Mouse (Mus musculus) limb, embryonic 11.5 days (tissue): ENCODE data around the gene Svs1. TPM values are rescaled to one million over a fixed set of nuclear protein-coding genes. Genes with fewer than 3 reads are reported as not detected.
"Not testable (repeated sequence)": the region's sequence is repeated elsewhere in the genome, so short reads cannot be mapped to it uniquely, and the experiment has no call there.

Source experiments
- ATAC-seq: fragments of 200-750 bp; cut with Nextera tagmentation; 2 replicates; pipeline ENCODE4 v1.8.0; 2017; ENCODE audit warnings: low read depth; ENCODE audit not compliant: insufficient number of reproducible peaks, low FRiP score, low TSS enrichment
- DNase-seq: peaks from one replicate; pipeline ENCODE4 v3.0.0-alpha.2; 2015; ENCODE audit warnings: low spot score
- H3K27ac ChIP-seq: fragments of 300-500 bp; sonication (generic); replicated peaks from 2 replicates; pipeline ENCODE4 v1.5.1; 2014; ENCODE audit warnings: low read depth, mild to moderate bottlenecking, low read length
- H3K27me3 ChIP-seq: fragments of 300-500 bp; sonication (generic); 2 replicates; pipeline ENCODE4 v1.6.1; 2014; ENCODE audit warnings: mild to moderate bottlenecking, low read length, mixed read lengths; ENCODE audit not compliant: control insufficient read depth, insufficient read depth
- H3K36me3 ChIP-seq: fragments of 300-500 bp; sonication (generic); 2 replicates; pipeline ENCODE4 v1.6.1; 2014; ENCODE audit warnings: mild to moderate bottlenecking, low read length, moderate library complexity, mixed read lengths; ENCODE audit not compliant: control insufficient read depth, insufficient read depth
- H3K4me1 ChIP-seq: fragments of 300-500 bp; sonication (generic); 2 replicates; pipeline ENCODE4 v1.6.1; 2014; ENCODE audit warnings: low read length, mixed read lengths; ENCODE audit not compliant: control insufficient read depth, insufficient read depth
- H3K4me2 ChIP-seq: fragments of 300-500 bp; sonication (generic); 2 replicates; pipeline ENCODE4 v1.6.1; 2014; ENCODE audit warnings: low read depth, mild to moderate bottlenecking, moderate library complexity; ENCODE audit not compliant: severe bottlenecking
- H3K4me3 ChIP-seq: fragments of 300-500 bp; sonication (generic); 2 replicates; pipeline ENCODE4 v1.5.1; 2014; ENCODE audit warnings: low read depth, low read length
- H3K9ac ChIP-seq: fragments of 300-500 bp; sonication (generic); 2 replicates; pipeline ENCODE4 v1.6.1; 2014; ENCODE audit warnings: mild to moderate bottlenecking, low read length
- H3K9me3 ChIP-seq: fragments of 300-500 bp; sonication (generic); 2 replicates; pipeline ENCODE4 v1.6.1; 2016; ENCODE audit warnings: low read length; ENCODE audit not compliant: control insufficient read depth
- WGBS: fragments of 180-500 bp; shearing (Covaris S2); extraction: QIAGEN DNeasy Blood & Tissue Kit; methylation state at CpG from one replicate; pipeline ENCODE4 v1.1.7; 2014; 5-methylcytosine and 5-hydroxymethylcytosine counted together
- polyA plus RNA-seq: library from polyadenylated mRNA; unstranded; fragments of >200 nt; fragmentation: Nextera tagmentation; extraction: Ambion mirVana; gene quantifications from 2 replicates; pipeline ENCODE4 v1.2.1, GENCODE M21; 2014

Gene Svs1
- polyA plus RNA-seq, 1 experiment from 2014 or later = not detected

DNA sequence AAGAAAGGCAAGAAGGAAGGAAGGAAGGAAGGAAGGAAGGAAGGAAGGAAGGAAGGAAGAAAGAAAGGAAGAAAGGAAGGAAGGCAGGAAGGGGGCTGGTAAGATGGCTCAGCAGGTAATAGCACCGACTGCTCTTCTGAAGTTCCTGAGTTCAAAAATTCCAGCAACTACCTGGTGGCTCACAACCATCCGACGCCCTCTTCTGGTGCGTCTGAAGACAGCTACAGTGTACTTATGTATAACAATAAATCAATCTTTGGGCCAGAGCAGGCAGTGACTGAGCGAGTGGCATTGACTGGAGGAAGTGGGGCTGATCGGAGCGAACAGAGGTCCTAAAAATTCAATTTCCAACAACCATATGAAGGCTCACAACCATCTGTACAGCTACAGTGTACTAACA is 27.5 kb upstream of the Svs1 start:
- not testable (repeated sequence) for ATAC-seq, DNase-seq

DNA sequence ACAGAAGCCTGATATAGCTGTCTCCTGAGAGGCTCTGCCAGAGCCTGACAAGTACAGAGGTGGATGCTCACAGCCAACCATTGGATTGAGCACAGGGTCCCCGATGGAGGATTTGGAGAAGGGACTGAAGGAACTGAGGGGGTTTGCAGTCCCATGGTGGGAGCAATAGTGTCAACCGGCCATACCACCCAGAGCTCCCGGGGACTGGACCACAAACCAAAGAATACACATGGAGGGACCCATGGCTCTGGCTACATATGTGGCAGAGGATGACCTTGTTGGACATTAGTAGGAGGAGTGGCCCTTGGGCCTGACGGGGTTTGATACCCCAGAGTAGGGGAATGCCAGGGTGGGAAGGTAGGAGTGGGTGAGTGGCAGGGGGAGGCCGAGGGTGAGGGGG is 20.0 kb upstream of the Svs1 start:
- not testable (repeated sequence) for H3K4me3 ChIP-seq, H3K9ac ChIP-seq, DNase-seq, H3K27ac ChIP-seq, H3K36me3 ChIP-seq, ATAC-seq, H3K9me3 ChIP-seq, H3K4me1 ChIP-seq, H3K4me2 ChIP-seq, H3K27me3 ChIP-seq
- WGBS = 93% methylated on average over 5 of the region's 5 CpGs

More for the DNA sequence above, 27.5 kb upstream of the Svs1 start:
- not testable (repeated sequence) for H3K9me3 ChIP-seq, H3K4me2 ChIP-seq, H3K9ac ChIP-seq, H3K4me3 ChIP-seq, H3K27ac ChIP-seq, H3K4me1 ChIP-seq, H3K27me3 ChIP-seq, H3K36me3 ChIP-seq
- 20% methylated on average over 7 of the region's 7 CpGs for WGBS

DNA sequence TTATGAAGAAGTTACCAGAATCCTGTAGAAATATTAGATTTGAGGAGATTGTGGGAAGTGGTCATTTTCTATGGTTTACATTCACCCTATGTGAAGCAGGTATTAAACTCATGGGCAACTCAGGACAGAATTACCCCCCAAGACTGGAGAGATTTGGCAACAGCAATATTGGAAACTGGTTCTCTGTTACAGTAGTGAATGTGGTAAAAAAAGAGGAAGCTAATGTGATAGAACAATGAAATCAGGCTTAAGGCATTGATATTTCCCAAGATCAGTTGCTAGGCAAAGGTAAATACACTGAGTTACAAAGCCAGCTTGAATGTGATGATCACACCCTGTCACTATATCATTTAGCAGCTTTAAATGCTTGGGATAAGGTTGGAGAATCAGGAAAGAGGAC is 18.8 kb upstream of the Svs1 start:
- no peaks in the 10 kb centered on the region for H3K27me3 ChIP-seq
- no peak overlapping the region for H3K9ac ChIP-seq
- H3K9me3 ChIP-seq = no peaks in the 10 kb centered on the region
- no peaks in the 10 kb centered on the region for H3K4me1 ChIP-seq
- H3K4me2 ChIP-seq = no peak overlapping the region
- H3K27ac ChIP-seq = no peak overlapping the region
- H3K4me3 ChIP-seq = no peak overlapping the region
- H3K36me3 ChIP-seq = no peaks in the 10 kb centered on the region
- no peak for DNase-seq
- ATAC-seq = no peak

DNA sequence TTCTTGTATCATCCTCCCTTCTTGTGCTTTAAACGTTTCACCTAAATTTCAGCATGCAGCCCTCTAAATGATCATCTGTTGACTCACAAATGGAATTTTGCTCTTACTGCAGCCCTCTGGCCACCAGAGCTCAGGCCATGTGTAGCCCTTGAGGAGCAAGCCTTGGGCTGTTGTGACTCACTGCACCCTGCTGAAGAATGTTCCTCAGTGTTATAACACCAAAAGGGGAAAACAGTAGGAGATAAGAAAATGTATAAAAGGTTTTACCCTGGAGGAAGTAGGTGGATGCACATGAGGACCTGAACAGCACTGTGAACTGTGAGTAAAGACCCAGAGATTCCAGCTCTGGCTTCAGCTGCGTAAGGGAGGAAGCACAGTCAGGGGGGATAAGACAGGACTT is 12.0 kb upstream of the Svs1 start, which contains the start of gene Doxl2:
Gene Doxl2 (plus strand): TSS at position 301 of the 400 bp plus-strand sequence.
- Histone ChIP-seq H3K9me3 (no peaks in the 10 kb centered on the region), H3K4me3 (no peak within 1 kb of the TSS), H3K4me2 (no peak within 1 kb of the TSS), H3K9ac (no peak within 1 kb of the TSS), H3K27me3 (no peaks in the 10 kb centered on the region), H3K4me1 (no peaks in the 10 kb centered on the region), H3K36me3 (no peaks in the 10 kb centered on the region), H3K27ac (no peak within 1 kb of the TSS)
- WGBS = 92% methylated on average over 2 of the region's 2 CpGs
- ATAC-seq (no peak), DNase-seq (no peak)

DNA sequence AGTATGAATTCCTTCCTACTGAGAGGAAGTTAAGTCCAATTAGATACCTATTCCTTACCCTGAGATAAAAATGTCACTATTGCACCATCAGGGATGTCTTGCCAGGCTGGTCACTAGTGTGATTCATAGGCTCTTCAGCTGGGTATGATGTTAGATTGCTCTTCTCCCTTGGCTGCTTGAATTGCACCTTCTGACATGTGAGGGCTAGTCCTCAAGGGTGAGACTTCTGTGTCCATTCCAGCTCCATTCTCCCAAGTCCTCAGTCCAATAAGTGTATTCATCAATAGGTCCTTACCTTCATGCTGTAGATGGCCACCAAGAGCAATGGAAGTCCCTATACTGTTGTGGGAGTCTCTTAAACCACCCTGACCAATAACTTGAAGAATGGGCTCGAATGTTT is 7.0 kb upstream of the Svs1 start:
- H3K27ac ChIP-seq = no peak overlapping the region
- H3K27me3 ChIP-seq = no peaks in the 10 kb centered on the region
- H3K4me1 ChIP-seq = no peaks in the 10 kb centered on the region
- DNase-seq (no peak), ATAC-seq (no peak)
- no peak overlapping the region for H3K4me2 ChIP-seq
- 68% methylated on average over 1 of the region's 1 CpGs for WGBS
- no peak overlapping the region for H3K9ac ChIP-seq
- no peaks in the 10 kb centered on the region for H3K9me3 ChIP-seq
- H3K36me3 ChIP-seq = no peaks in the 10 kb centered on the region
- no peak overlapping the region for H3K4me3 ChIP-seq

DNA sequence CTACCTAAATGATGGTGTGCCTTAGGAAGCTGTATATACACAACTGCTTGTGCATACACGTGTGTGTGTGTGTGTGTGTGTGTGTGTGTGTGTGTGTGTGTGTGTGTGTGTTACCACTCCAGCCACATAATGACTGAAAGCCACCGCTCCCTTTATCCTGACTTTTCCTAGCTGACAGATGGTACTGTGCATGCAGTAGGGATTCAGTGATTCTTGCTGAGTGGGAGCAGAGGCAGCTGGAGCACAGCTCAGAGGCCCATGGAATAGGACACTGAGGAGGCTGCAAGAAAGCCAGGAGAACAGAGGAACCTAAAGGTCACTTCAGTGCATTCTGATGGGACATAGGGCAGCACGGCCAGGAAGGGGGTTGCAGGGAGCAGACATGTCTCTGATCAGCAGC is 4.4 kb upstream of the Svs1 start:
- Histone ChIP-seq H3K27ac (no peak overlapping the region), H3K27me3 (no peaks in the 10 kb centered on the region), H3K4me2 (no peak overlapping the region), H3K9ac (no peak overlapping the region), H3K9me3 (no peaks in the 10 kb centered on the region), H3K4me3 (no peak overlapping the region), H3K36me3 (no peaks in the 10 kb centered on the region), H3K4me1 (no peaks in the 10 kb centered on the region)
- DNase-seq (no peak), ATAC-seq (no peak)
- 76% methylated on average over 3 of the region's 3 CpGs for WGBS

DNA sequence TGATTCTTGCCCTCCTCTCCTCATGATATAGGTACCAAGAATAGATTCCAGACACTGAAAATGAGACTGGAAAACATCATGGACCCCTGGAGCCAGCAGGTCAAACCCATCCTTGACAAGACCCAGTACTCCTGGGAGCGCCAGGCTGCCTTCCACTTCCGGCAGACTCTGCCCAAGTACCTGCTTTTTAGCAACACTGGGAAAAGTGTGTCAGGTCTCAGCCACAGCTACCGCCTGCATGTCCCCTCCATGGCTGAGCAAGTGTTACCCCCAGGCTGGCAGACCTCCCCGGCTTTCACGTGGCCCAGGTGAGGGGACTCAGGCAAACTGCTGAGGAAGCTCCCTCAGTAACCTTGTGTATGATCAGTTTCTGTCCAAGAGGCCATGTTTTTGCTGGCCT is 3.3 kb downstream of the Svs1 start:
- Histone ChIP-seq H3K4me3 (no peak overlapping the region), H3K9me3 (no peaks in the 10 kb centered on the region), H3K4me1 (no peaks in the 10 kb centered on the region), H3K36me3 (no peaks in the 10 kb centered on the region), H3K9ac (no peak overlapping the region), H3K27me3 (no peaks in the 10 kb centered on the region), H3K27ac (no peak overlapping the region), H3K4me2 (no peak overlapping the region)
- WGBS = 90% methylated on average over 5 of the region's 5 CpGs
- ATAC-seq = no peak
- DNase-seq = no peak

DNA sequence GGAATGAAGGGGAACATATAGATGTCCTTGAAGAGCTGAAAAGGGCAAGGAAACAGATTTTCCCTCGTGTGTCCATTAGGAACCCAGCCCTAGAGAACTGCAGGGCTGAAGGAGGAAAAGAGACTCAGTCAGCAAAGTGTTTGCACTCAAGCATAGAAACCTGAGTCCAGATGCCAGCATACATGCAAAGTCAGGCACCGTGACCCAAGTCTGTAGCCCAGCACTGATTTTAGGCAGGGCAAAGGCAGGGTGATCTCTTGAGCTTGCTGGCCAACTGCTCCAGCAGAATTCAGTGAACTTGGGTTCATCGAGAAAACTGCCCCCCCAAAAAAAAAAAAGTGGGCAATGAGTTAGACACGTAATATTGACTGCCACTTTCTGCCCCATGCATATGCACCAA is 5.3 kb downstream of the Svs1 start:
- no peak overlapping the region for H3K4me2 ChIP-seq
- DNase-seq (no peak), ATAC-seq (no peak)
- H3K4me1 ChIP-seq = no peaks in the 10 kb centered on the region
- no peaks in the 10 kb centered on the region for H3K27me3 ChIP-seq
- no peak overlapping the region for H3K4me3 ChIP-seq
- no peaks in the 10 kb centered on the region for H3K36me3 ChIP-seq
- H3K9ac ChIP-seq = no peak overlapping the region
- 78% methylated on average over 4 of the region's 4 CpGs for WGBS
- no peak overlapping the region for H3K27ac ChIP-seq
- H3K9me3 ChIP-seq = no peaks in the 10 kb centered on the region

DNA sequence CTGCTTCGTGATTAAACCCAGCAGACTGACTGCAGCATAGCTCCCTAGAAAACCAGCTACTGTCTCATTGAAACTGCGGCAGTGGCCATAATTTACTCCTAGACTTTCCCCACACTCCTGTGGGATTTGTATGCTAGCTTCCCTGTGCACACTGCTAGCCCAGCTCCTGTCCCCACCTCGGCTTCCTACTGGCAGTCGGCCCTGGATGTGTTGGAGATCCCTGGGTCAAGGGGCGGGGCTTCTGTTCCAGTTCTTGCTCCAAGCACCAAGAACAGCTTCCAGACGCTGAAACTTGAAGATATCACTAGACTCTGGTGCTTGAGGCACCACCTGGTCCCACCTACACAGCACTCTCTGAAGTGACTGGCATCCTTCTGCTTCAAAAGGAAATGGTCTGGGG is 11.5 kb downstream of the Svs1 start:
- 59% methylated on average over 6 of the region's 6 CpGs for WGBS
- Histone ChIP-seq H3K27me3 (no peaks in the 10 kb centered on the region), H3K9me3 (no peaks in the 10 kb centered on the region), H3K4me1 (no peaks in the 10 kb centered on the region), H3K9ac (no peak overlapping the region), H3K4me3 (no peak overlapping the region), H3K27ac (no peak overlapping the region), H3K4me2 (no peak overlapping the region), H3K36me3 (no peaks in the 10 kb centered on the region)
- DNase-seq (no peak), ATAC-seq (no peak)
